Mouse (Mus musculus) liver, embryonic 16.5 days (tissue): ENCODE data around the gene Rtel1. TPM values are rescaled to one million over a fixed set of nuclear protein-coding genes. Genes with fewer than 3 reads are reported as not detected.

Source experiments
- ATAC-seq: fragments of 200-750 bp; cut with Nextera tagmentation; 2 replicates; pipeline ENCODE4 v1.8.0; 2017; ENCODE audit warnings: low read depth, mild to moderate bottlenecking, moderate number of reproducible peaks, moderate library complexity
- H3K27ac ChIP-seq: fragments of 300-500 bp; sonication (generic); 2 replicates; pipeline ENCODE4 v1.5.1; 2014; ENCODE audit warnings: mild to moderate bottlenecking, low read length
- H3K27me3 ChIP-seq: fragments of 300-500 bp; sonication (generic); 2 replicates; pipeline ENCODE4 v1.6.1; 2014; ENCODE audit warnings: low read depth, low read length, mixed read lengths; ENCODE audit not compliant: control insufficient read depth, insufficient read depth
- H3K36me3 ChIP-seq: fragments of 300-500 bp; sonication (generic); 2 replicates; pipeline ENCODE4 v1.6.1; 2014; ENCODE audit warnings: mild to moderate bottlenecking; ENCODE audit not compliant: control insufficient read depth, insufficient read depth
- H3K4me1 ChIP-seq: fragments of 300-500 bp; sonication (generic); 2 replicates; pipeline ENCODE4 v1.6.1; 2014; ENCODE audit warnings: low read depth, low read length, mixed read lengths; ENCODE audit not compliant: control insufficient read depth
- H3K4me2 ChIP-seq: fragments of 300-500 bp; sonication (generic); 2 replicates; pipeline ENCODE4 v1.6.1; 2014; ENCODE audit warnings: low read depth, low read length, mixed read lengths
- H3K4me3 ChIP-seq: fragments of 300-500 bp; sonication (generic); 2 replicates; pipeline ENCODE4 v1.5.1; 2014; ENCODE audit warnings: low read depth, mild to moderate bottlenecking, low read length
- H3K9ac ChIP-seq: fragments of 300-500 bp; sonication (generic); 2 replicates; pipeline ENCODE4 v1.6.1; 2014; ENCODE audit warnings: low read depth, low read length
- H3K9me3 ChIP-seq: fragments of 300-500 bp; sonication (generic); replicated peaks from 2 replicates; pipeline ENCODE4 v1.6.1; 2016; ENCODE audit warnings: low read length; ENCODE audit not compliant: control insufficient read depth
- WGBS: fragments of 180-500 bp; shearing (Covaris S2); extraction: QIAGEN DNeasy Blood & Tissue Kit; methylation state at CpG from one replicate; pipeline ENCODE4 v1.1.7; 2014; ENCODE audit not compliant: insufficient replicate concordance; 5-methylcytosine and 5-hydroxymethylcytosine counted together
- polyA plus RNA-seq: library from polyadenylated mRNA; unstranded; fragments of >200 nt; fragmentation: Nextera tagmentation; extraction: Ambion mirVana; gene quantifications from 2 replicates; pipeline ENCODE4 v1.2.1, GENCODE M21; 2015

The Rtel1 gene
- polyA plus RNA-seq, result 19.7 and 21.0 TPM in 2 replicates

- ATAC-seq, result peak; percentile 92
- H3K4me3 ChIP-seq, result peak within 1 kb of the TSS; percentile 85
- H3K9me3 ChIP-seq, result no peaks in the 10 kb centered on the region
- peak within 1 kb of the TSS; percentile 93 for H3K27ac ChIP-seq
- peak within 1 kb of the TSS; percentile 89 for H3K4me2 ChIP-seq
- 4% methylated on average over 40 of the region's 40 CpGs for WGBS
- peaks cover 23% of the 10 kb centered on the region for H3K27me3 ChIP-seq
- peaks cover 12% of the 10 kb centered on the region; the same call in 1 of the 2 replicates for H3K36me3 ChIP-seq
- H3K9ac ChIP-seq, result peak within 1 kb of the TSS; percentile 80
- peaks cover 15% of the 10 kb centered on the region for H3K4me1 ChIP-seq
Observed at GRCm38 (mm10) chr2:181319248-181320102, at the start of gene Rtel1. TSS of gene Rtel1 (plus strand) at chr2:181319739.

- Histone ChIP-seq H3K9ac (no peak overlapping the region), H3K27ac (no peak overlapping the region), H3K9me3 (no peaks in the 10 kb centered on the region), H3K4me3 (no peak overlapping the region), H3K4me1 (peaks cover 3% of the 10 kb centered on the region), H3K4me2 (no peak overlapping the region), H3K27me3 (no peaks in the 10 kb centered on the region), H3K36me3 (peaks cover 33% of the 10 kb centered on the region)
- WGBS, result 81% methylated on average over 2 of the region's 2 CpGs
- no peak for ATAC-seq
Observed at GRCm38 (mm10) chr2:181272092-181272491, 47.4 kb upstream of the Rtel1 start.

- no peak overlapping the region for H3K9ac ChIP-seq
- 82% methylated on average over 2 of the region's 2 CpGs for WGBS
- no peaks in the 10 kb centered on the region for H3K9me3 ChIP-seq
- H3K4me1 ChIP-seq, result peaks cover 3% of the 10 kb centered on the region
- no peak for ATAC-seq
- no peak overlapping the region for H3K27ac ChIP-seq
- peaks cover 29% of the 10 kb centered on the region for H3K36me3 ChIP-seq
- H3K4me2 ChIP-seq, result no peak overlapping the region
- H3K4me3 ChIP-seq, result no peak overlapping the region
- H3K27me3 ChIP-seq, result no peaks in the 10 kb centered on the region
Observed at GRCm38 (mm10) chr2:181273829-181274228, 45.7 kb upstream of the Rtel1 start.

- 51% methylated on average over 4 of the region's 4 CpGs for WGBS
- Histone ChIP-seq H3K9me3 (no peaks in the 10 kb centered on the region), H3K27ac (no peak overlapping the region), H3K36me3 (peaks cover 31% of the 10 kb centered on the region), H3K4me3 (no peak overlapping the region), H3K27me3 (no peaks in the 10 kb centered on the region), H3K9ac (no peak overlapping the region), H3K4me2 (no peak overlapping the region), H3K4me1 (peaks cover 3% of the 10 kb centered on the region)
- ATAC-seq, result no peak
Observed at GRCm38 (mm10) chr2:181274639-181275038, 44.9 kb upstream of the Rtel1 start.

GRCm38 (mm10) chr2:181276766-181277165, 42.8 kb upstream of the Rtel1 start:
- H3K4me1 ChIP-seq, result peaks cover 3% of the 10 kb centered on the region
- H3K9me3 ChIP-seq, result no peaks in the 10 kb centered on the region
- no peak overlapping the region for H3K4me2 ChIP-seq
- no peak overlapping the region for H3K9ac ChIP-seq
- 74% methylated on average over 1 of the region's 1 CpGs for WGBS
- H3K27me3 ChIP-seq, result no peaks in the 10 kb centered on the region
- no peak for ATAC-seq
- no peak overlapping the region for H3K4me3 ChIP-seq
- no peak overlapping the region for H3K27ac ChIP-seq
- H3K36me3 ChIP-seq, result peaks cover 28% of the 10 kb centered on the region

GRCm38 (mm10) chr2:181277866-181278265, 41.7 kb upstream of the Rtel1 start:
- no peaks in the 10 kb centered on the region for H3K9me3 ChIP-seq
- H3K27ac ChIP-seq, result no peak overlapping the region
- H3K4me2 ChIP-seq, result no peak overlapping the region
- ATAC-seq, result peak; percentile 70
- H3K4me3 ChIP-seq, result no peak overlapping the region
- WGBS, result 48% methylated on average over 3 of the region's 3 CpGs
- H3K4me1 ChIP-seq, result peaks cover 7% of the 10 kb centered on the region
- H3K9ac ChIP-seq, result no peak overlapping the region
- H3K36me3 ChIP-seq, result peaks cover 31% of the 10 kb centered on the region
- H3K27me3 ChIP-seq, result no peaks in the 10 kb centered on the region

- no peaks in the 10 kb centered on the region for H3K27me3 ChIP-seq
- H3K9me3 ChIP-seq, result no peaks in the 10 kb centered on the region
- H3K36me3 ChIP-seq, result peaks cover 24% of the 10 kb centered on the region
- 77% methylated on average over 1 of the region's 1 CpGs for WGBS
- peaks cover 16% of the 10 kb centered on the region for H3K4me1 ChIP-seq
- no peak overlapping the region for H3K4me2 ChIP-seq
- no peak overlapping the region for H3K4me3 ChIP-seq
- no peak overlapping the region for H3K9ac ChIP-seq
- ATAC-seq, result no peak
- H3K27ac ChIP-seq, result no peak overlapping the region
Observed at GRCm38 (mm10) chr2:181279968-181280367, 39.6 kb upstream of the Rtel1 start.

- H3K27ac ChIP-seq, result peak overlapping the region; percentile 95
- H3K4me3 ChIP-seq, result peak overlapping the region; percentile 84
- peaks cover 8% of the 10 kb centered on the region; the same call in 1 of the 2 replicates for H3K36me3 ChIP-seq
- no peak for ATAC-seq
- WGBS, result 33% methylated on average over 6 of the region's 6 CpGs
- peaks cover 29% of the 10 kb centered on the region for H3K4me1 ChIP-seq
- H3K27me3 ChIP-seq, result no peaks in the 10 kb centered on the region
- peak overlapping the region; percentile 94 for H3K9ac ChIP-seq
- peak overlapping the region; percentile 64 for H3K4me2 ChIP-seq
- no peaks in the 10 kb centered on the region for H3K9me3 ChIP-seq
Observed at GRCm38 (mm10) chr2:181286629-181287337, 32.8 kb upstream of the Rtel1 start.
